ENCODE assay signal across 26 mouse cellular contexts in genomic region chr13:40706612-40707011, GRCm38 (mm10). TPM values are rescaled to one million over a fixed set of nuclear protein-coding genes. Genes with fewer than 3 reads are reported as not detected.
DNase-seq lines count a peak whose midpoint lies in the region; ATAC-seq lines count a peak whose summit lies in the region.
"Had no signal": no experiment of that assay in that cellular context is flagged by ENCODE, and none has a peak within 500 bp of the region (broad histone marks: within the 10 kb centered on the region; RNA-seq: fewer than 3 reads in every experiment).

No protein-coding gene starts in this region.

- DNase-seq in heart, embryonic 10.5 days (ENCODE audit: low spot score): peak; percentile 64
- DNase-seq in heart, postnatal 25 days (ENCODE audit: low spot score): no peak
- peak; percentile 87 for DNase-seq in midbrain, embryonic 11.5 days (ENCODE audit: low spot score, missing footprints)
- peak; percentile 45 for DNase-seq in ES-CJ7 (ENCODE audit: low read depth, low spot score)
- DNase-seq in embryonic facial prominence, embryonic 11.5 days (ENCODE audit: low spot score): peak; percentile 9
- DNase-seq in thymus, postnatal 14 days: no peak
- DNase-seq: adrenal gland, adult 8-10 months; adrenal gland, postnatal 25 days; cerebellum, adult 11-12 months; cerebellum, adult 8-10 months; cerebellum, postnatal 36 days; forebrain, postnatal 0 days; gastrocnemius, postnatal 25 days; heart, adult 18-20 months; heart, postnatal 14 days had no signal

- no peak overlapping the region for H3K27ac ChIP-seq in heart, embryonic 10.5 days
- H3K27ac ChIP-seq in midbrain, embryonic 11.5 days (ENCODE audit: low read depth, low read length): no peak overlapping the region
- H3K27ac ChIP-seq in midbrain, embryonic 13.5 days: no peak overlapping the region
- no peak overlapping the region for H3K27ac ChIP-seq in embryonic facial prominence, embryonic 11.5 days (replicated peaks; ENCODE audit: low read depth, low read length)
- H3K27ac ChIP-seq: embryonic facial prominence, embryonic 15.5 days; heart, embryonic 13.5 days; hindbrain, embryonic 14.5 days; hindbrain, postnatal 0 days had no signal

- H3K4me3 ChIP-seq in heart, embryonic 10.5 days: no peak overlapping the region
- H3K4me3 ChIP-seq in midbrain, embryonic 11.5 days (ENCODE audit: low read depth, low read length): no peak overlapping the region
- H3K4me3 ChIP-seq in midbrain, embryonic 13.5 days (replicated peaks): no peak overlapping the region
- H3K4me3 ChIP-seq in embryonic facial prominence, embryonic 11.5 days (ENCODE audit: low read depth, low read length): no peak overlapping the region
- H3K4me3 ChIP-seq: embryonic facial prominence, embryonic 15.5 days; heart, embryonic 13.5 days had no signal

- no peaks in the 10 kb centered on the region for H3K36me3 ChIP-seq in heart, embryonic 10.5 days
- H3K36me3 ChIP-seq in midbrain, embryonic 11.5 days (ENCODE audit: control insufficient read depth, insufficient read depth, low read length): no peaks in the 10 kb centered on the region
- no peaks in the 10 kb centered on the region for H3K36me3 ChIP-seq in midbrain, embryonic 13.5 days
- no peaks in the 10 kb centered on the region for H3K36me3 ChIP-seq in embryonic facial prominence, embryonic 11.5 days (replicated peaks; ENCODE audit: control insufficient read depth, insufficient read depth, low read depth, low read length)
- H3K36me3 ChIP-seq: embryonic facial prominence, embryonic 15.5 days; heart, embryonic 13.5 days had no signal

- no peaks in the 10 kb centered on the region for H3K9me3 ChIP-seq in heart, embryonic 10.5 days
- H3K9me3 ChIP-seq in midbrain, embryonic 11.5 days (ENCODE audit: control insufficient read depth, low read length): no peaks in the 10 kb centered on the region
- no peaks in the 10 kb centered on the region for H3K9me3 ChIP-seq in midbrain, embryonic 13.5 days
- no peaks in the 10 kb centered on the region for H3K9me3 ChIP-seq in embryonic facial prominence, embryonic 11.5 days (replicated peaks; ENCODE audit: control insufficient read depth, low read length)
- H3K9me3 ChIP-seq: embryonic facial prominence, embryonic 15.5 days; heart, embryonic 13.5 days had no signal

- H3K27me3 ChIP-seq in heart, embryonic 10.5 days (ENCODE audit: insufficient read depth, poor library complexity, severe bottlenecking): peaks cover 100% of the 10 kb centered on the region
- peaks cover 99% of the 10 kb centered on the region for H3K27me3 ChIP-seq in midbrain, embryonic 11.5 days (ENCODE audit: control insufficient read depth, insufficient read depth, low read length)
- peaks cover 100% of the 10 kb centered on the region for H3K27me3 ChIP-seq in midbrain, embryonic 13.5 days
- peaks cover 49% of the 10 kb centered on the region for H3K27me3 ChIP-seq in embryonic facial prominence, embryonic 11.5 days (ENCODE audit: control insufficient read depth, insufficient read depth, low read length)

- no peak overlapping the region for H3K4me2 ChIP-seq in midbrain, embryonic 11.5 days
- no peak overlapping the region for H3K4me2 ChIP-seq in midbrain, embryonic 13.5 days (replicated peaks)
- no peak overlapping the region for H3K4me2 ChIP-seq in embryonic facial prominence, embryonic 11.5 days (ENCODE audit: low read depth, low read length)
- H3K4me2 ChIP-seq: embryonic facial prominence, embryonic 15.5 days; heart, embryonic 13.5 days; hindbrain, embryonic 14.5 days had no signal

- H3K4me1 ChIP-seq in heart, embryonic 10.5 days: peaks cover 21% of the 10 kb centered on the region; the same call in 1 of the 2 replicates
- peaks cover 11% of the 10 kb centered on the region for H3K4me1 ChIP-seq in midbrain, embryonic 11.5 days (ENCODE audit: control insufficient read depth, insufficient read depth, low read length)
- H3K4me1 ChIP-seq in midbrain, embryonic 13.5 days (replicated peaks): peaks cover 42% of the 10 kb centered on the region
- H3K4me1 ChIP-seq in embryonic facial prominence, embryonic 11.5 days (ENCODE audit: control insufficient read depth, insufficient read depth, low read length): peaks cover 8% of the 10 kb centered on the region; the same call in 1 of the 2 replicates

- ATAC-seq in midbrain, embryonic 11.5 days (ENCODE audit: low FRiP score): no peak
- no peak for ATAC-seq in midbrain, embryonic 13.5 days
- ATAC-seq in embryonic facial prominence, embryonic 11.5 days (replicated peaks; ENCODE audit: insufficient number of reproducible peaks, low FRiP score, low TSS enrichment, low read depth): no peak
- ATAC-seq: activated CD4-positive, CD25-positive, alpha-beta regulatory T cell, adult 4 months; CD4-positive, CD25-positive, alpha-beta regulatory T cell, adult 4 months; forebrain, embryonic 14.5 days; forebrain, postnatal 0 days; hindbrain, postnatal 0 days; inflammation-experienced regulatory T-cells, adult 6 months; intestine, embryonic 16.5 days had no signal

- H3K9ac ChIP-seq in midbrain, embryonic 11.5 days (ENCODE audit: low read length): no peak overlapping the region
- no peak overlapping the region for H3K9ac ChIP-seq in midbrain, embryonic 13.5 days (replicated peaks)
- no peak overlapping the region for H3K9ac ChIP-seq in embryonic facial prominence, embryonic 11.5 days (replicated peaks; ENCODE audit: low read length)
- H3K9ac ChIP-seq: embryonic facial prominence, embryonic 15.5 days; forebrain, postnatal 0 days; heart, embryonic 13.5 days; hindbrain, embryonic 14.5 days had no signal

- WGBS in heart, embryonic 10.5 days: under 1% methylated on average over 5 of the region's 5 CpGs
- 2% methylated on average over 5 of the region's 5 CpGs for WGBS in midbrain, embryonic 11.5 days
- under 1% methylated on average over 5 of the region's 5 CpGs for WGBS in midbrain, embryonic 13.5 days
- WGBS in embryonic facial prominence, embryonic 11.5 days: 3% methylated on average over 5 of the region's 5 CpGs

- intact Hi-C loops in heart, postnatal 25 days (cut with DNase I): no loop called here

RNA-seq across cellular contexts. Expression of gene Tfap2a, which starts 31.6 kb away (rescaled TPM):
- 1.0 and 1.6 TPM in 2 replicates for polyA plus RNA-seq in heart, embryonic 10.5 days (2016; fragmentation: Nextera tagmentation; extraction: Ambion mirVana)
- total RNA-seq in heart, postnatal 25 days (2021): under 1 TPM; 0.14 to 0.23 TPM
- 3.0 and 4.7 TPM in 2 replicates for polyA plus RNA-seq in midbrain, embryonic 11.5 days (2014; fragmentation: Nextera tagmentation; extraction: Ambion mirVana)
- polyA plus RNA-seq in midbrain, embryonic 13.5 days (2015; fragmentation: Nextera tagmentation; extraction: Ambion mirVana): 8.9 and 9.2 TPM in 2 replicates
- polyA plus RNA-seq in embryonic facial prominence, embryonic 11.5 days (2014; fragmentation: Nextera tagmentation; extraction: Ambion mirVana): 7.7 and 8.4 TPM in 2 replicates
- total RNA-seq: forebrain, postnatal 0 days; gastrocnemius, postnatal 25 days; hematopoietic stem cell, adult 5-6 weeks had no signal
- polyA plus RNA-seq: activated CD4-positive, CD25-positive, alpha-beta regulatory T cell, adult 4 months; inflammation-experienced regulatory T-cells, adult 6 months had no signal

Comparison
In these comparisons a context has a peak if more than half of its experiments do, and no peak if none do; other contexts are left out.
1. DNase-seq: peak in heart, embryonic 10.5 days (single experiment), midbrain, embryonic 11.5 days (single experiment), ES-CJ7 (single experiment) and embryonic facial prominence, embryonic 11.5 days (single experiment); none in heart, postnatal 25 days (single experiment) and thymus, postnatal 14 days (single experiment).